Mouse (Mus musculus): ENCODE results near the gene Rtp1.

Gene Rtp1

DNA sequence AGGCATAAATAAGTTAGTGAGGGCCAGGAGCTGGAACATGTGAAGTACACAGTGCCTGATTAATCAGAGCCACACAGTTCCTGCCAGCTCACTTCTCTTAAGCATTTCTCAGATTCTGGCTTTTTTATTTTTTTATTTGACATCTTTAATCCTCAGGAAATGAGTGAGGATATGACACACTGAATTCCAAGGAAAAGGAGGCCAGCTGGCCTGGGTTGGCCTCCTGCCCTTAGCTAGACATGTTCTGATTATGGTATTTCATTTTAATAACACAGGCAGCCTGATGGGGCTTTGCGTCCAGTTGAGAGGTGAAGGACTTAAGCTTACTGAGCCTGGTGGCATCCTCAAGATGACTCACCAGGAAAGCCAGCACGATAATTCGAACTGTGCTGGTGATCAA is 27.6 kb downstream of the Rtp1 start:
- DNase-seq (ENCODE audit: low read depth, low spot score) = no peak

- no peak for DNase-seq (ENCODE audit: low read depth, low spot score)
These were observed 28.4 kb downstream of the Rtp1 start for GRCm38 (mm10) chr16:23457338-23457737.

- DNase-seq (ENCODE audit: low read depth, low spot score) = no peak
These were observed 30.1 kb downstream of the Rtp1 start for GRCm38 (mm10) chr16:23458906-23459588.

GRCm38 (mm10) chr16:23463671-23464347 is 34.9 kb downstream of the Rtp1 start:
- no peak for DNase-seq (ENCODE audit: low read depth, low spot score)

DNA sequence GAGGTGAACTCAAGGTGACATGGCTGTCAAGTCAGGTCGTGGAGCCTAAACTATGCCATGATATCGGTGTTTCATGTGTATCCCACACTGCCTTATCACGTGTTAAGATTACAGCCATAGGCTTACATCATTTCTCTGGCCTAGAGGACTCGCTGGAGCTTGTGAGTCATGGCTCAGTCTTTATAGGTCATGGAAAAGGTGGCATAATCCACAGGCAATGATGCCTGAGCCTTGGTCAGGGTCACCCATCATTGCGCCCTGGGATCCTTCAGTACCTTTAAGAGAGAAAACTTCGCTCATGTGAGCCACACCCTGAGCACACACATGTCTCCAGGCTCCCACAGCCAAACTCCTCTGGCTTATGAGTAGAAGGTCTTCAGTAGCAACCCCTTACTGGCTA is 42.6 kb downstream of the Rtp1 start:
- no peak for DNase-seq (ENCODE audit: low read depth, low spot score)

DNA sequence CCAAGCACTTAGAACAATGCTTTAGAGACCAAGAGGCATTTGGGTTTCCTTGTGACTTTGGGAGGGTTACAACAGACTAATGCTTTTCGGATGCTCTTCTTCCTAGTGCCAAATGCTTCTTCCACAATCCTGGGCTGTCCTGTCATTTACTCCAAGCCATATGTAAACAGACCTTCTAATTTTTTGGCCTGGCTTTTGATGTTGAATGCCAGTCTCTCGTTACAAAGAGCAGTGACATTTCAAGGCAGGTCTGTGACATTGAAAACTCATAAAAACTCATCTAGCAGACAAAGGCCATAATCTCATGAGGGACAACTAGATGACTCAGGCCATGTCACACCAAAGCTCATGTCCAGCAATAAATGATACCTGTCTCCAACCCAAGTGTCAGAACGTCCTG is 43.1 kb downstream of the Rtp1 start:
- no peak for DNase-seq (ENCODE audit: low read depth, low spot score)

GRCm38 (mm10) chr16:23475651-23476050 is 46.7 kb downstream of the Rtp1 start:
- DNase-seq (ENCODE audit: low read depth, low spot score) = no peak

GRCm38 (mm10) chr16:23476598-23476997 is 47.7 kb downstream of the Rtp1 start:
- no peak for DNase-seq (ENCODE audit: low read depth, low spot score)

- DNase-seq (ENCODE audit: low read depth, low spot score) = peak; percentile 11
These were observed 51.1 kb downstream of the Rtp1 start for GRCm38 (mm10) chr16:23479872-23480603.

DNA sequence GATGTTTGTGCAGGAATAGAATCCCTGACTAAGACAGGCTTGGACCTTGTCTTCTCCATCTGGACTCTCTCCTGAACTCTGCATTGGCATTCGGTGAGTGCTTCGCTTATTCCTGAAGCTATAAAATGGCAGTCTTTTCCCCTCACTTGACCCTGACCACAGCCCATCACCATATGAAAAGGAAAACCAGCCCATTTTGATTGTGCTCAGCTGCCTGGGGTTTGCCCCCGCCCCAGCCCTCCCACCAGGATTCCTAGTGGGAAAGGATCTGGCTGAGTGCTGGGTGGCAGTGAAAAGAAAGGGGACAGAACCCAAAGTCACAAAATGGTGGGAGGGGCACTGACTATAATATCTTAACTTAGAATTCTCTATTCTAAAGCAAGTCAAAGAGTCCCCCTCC is 53.3 kb downstream of the Rtp1 start:
- DNase-seq (ENCODE audit: low read depth, low spot score) = peak; percentile 87

DNA sequence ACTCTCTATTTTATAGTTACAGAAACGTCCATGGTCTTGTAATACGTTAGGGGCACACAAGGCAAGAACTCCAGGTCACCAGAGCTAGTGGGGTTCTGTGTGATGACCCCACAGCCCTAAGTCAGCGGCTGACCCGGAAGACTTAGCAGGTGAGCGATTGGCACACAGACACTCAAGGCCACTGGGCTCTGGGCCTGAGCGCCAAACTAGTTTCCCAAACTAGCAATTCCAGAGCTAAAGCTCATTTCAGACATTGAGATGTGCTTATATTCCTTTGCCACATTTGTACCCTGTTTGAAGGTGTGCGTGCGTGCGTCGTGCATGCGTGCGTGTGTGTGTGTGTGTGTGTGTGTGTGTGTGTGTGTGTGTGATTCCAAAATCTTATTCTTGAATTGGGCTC is 53.9 kb downstream of the Rtp1 start:
- DNase-seq (ENCODE audit: low read depth, low spot score) = peak; percentile 14

- DNase-seq (ENCODE audit: low read depth, low spot score) = no peak
These were observed 54.4 kb downstream of the Rtp1 start for GRCm38 (mm10) chr16:23483292-23483691.
